Mouse (Mus musculus) stomach, embryonic 14.5 days (tissue): ENCODE measurements around the gene Frem2. TPM values are rescaled to one million over a fixed set of nuclear protein-coding genes. Genes with fewer than 3 reads are reported as not detected.

Experiments used
- ATAC-seq: fragments of 200-750 bp; cut with Nextera tagmentation; 2 replicates; pipeline ENCODE4 v1.8.0; 2017; ENCODE audit warnings: low read depth, moderate TSS enrichment; ENCODE audit not compliant: insufficient number of reproducible peaks, insufficient read depth, low FRiP score
- H3K27ac ChIP-seq: fragments of 300-500 bp; sonication (generic); 2 replicates; pipeline ENCODE4 v1.5.1; 2014; ENCODE audit warnings: mild to moderate bottlenecking, low read length, moderate library complexity, mixed read lengths
- H3K27me3 ChIP-seq: fragments of 300-500 bp; sonication (generic); 2 replicates; pipeline ENCODE4 v1.6.1; 2014; ENCODE audit warnings: low read length, control low read depth, mixed read lengths; ENCODE audit not compliant: control insufficient read depth, insufficient read depth
- H3K36me3 ChIP-seq: fragments of 300-500 bp; sonication (generic); 2 replicates; pipeline ENCODE4 v1.6.1; 2014; ENCODE audit warnings: mild to moderate bottlenecking, control low read depth, low read length, moderate library complexity, mixed read lengths; ENCODE audit not compliant: control insufficient read depth, insufficient read depth
- H3K4me1 ChIP-seq: fragments of 300-500 bp; sonication (generic); 2 replicates; pipeline ENCODE4 v1.6.1; 2014; ENCODE audit warnings: low read length, control low read depth, mixed read lengths; ENCODE audit not compliant: control insufficient read depth, insufficient read depth
- H3K4me2 ChIP-seq: fragments of 300-500 bp; sonication (generic); replicated peaks from 2 replicates; pipeline ENCODE4 v1.6.1; 2014; ENCODE audit warnings: low read depth, low read length, control low read depth
- H3K4me3 ChIP-seq: fragments of 300-500 bp; sonication (generic); 2 replicates; pipeline ENCODE4 v1.5.1; 2014; ENCODE audit warnings: low read depth, low read length, control low read depth
- H3K9ac ChIP-seq: fragments of 300-500 bp; sonication (generic); replicated peaks from 2 replicates; pipeline ENCODE4 v1.6.1; 2014; ENCODE audit warnings: low read depth, mild to moderate bottlenecking, control low read depth, low read length, moderate library complexity, mixed read lengths
- H3K9me3 ChIP-seq: fragments of 300-500 bp; sonication (generic); 2 replicates; pipeline ENCODE4 v1.6.1; 2016; ENCODE audit warnings: low read depth, low read length, control low read depth; ENCODE audit not compliant: control insufficient read depth
- WGBS: fragments of 180-500 bp; shearing (Covaris S2); extraction: QIAGEN DNeasy Blood & Tissue Kit; methylation state at CpG from one replicate; pipeline ENCODE4 v1.1.7; 2014; 5-methylcytosine and 5-hydroxymethylcytosine counted together
- polyA plus RNA-seq: library from polyadenylated mRNA; unstranded; fragments of >200 nt; fragmentation: Nextera tagmentation; extraction: Ambion mirVana; gene quantifications from 2 replicates; pipeline ENCODE4 v1.2.1, GENCODE M21; 2014

Frem2 gene
- 24.4 and 24.8 TPM in 2 replicates for polyA plus RNA-seq

DNA sequence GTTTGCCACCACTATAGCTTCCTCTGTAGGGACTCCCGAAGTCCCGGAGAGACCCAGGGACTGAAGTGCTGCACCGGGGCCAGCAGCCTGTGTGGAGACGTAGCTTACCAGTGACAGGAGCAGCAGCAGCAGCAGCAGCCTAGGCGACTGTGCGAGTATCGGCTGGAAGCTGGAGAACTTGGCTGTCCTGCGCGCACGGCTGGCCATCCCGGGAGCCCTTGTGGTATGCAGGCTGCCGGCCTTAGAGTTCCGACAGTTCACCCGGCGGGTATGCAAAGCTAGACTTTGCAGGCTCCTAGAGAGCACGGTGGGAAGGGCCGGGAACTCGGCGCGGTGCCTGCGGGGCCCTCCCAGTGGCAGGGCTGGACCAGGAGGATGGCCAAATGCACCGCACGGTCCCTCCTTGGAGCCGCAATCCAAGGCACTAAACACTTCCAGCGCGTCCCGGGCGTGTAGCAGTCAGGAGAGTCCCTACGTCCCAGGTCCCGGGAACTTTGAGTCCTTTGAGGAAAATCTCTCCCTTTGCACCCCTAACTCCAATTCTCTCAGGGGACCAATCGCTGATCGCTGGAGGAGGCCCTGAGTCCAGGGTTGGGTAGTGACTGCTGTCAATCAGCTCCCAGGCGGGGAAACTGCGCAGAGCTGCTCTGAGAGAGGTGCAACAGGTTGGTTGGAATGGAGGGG, at the start of gene Frem2:
Frem2 (minus strand) TSS at position 478 of the 684 bp plus-strand sequence.
- Histone ChIP-seq H3K4me3 (peak within 1 kb of the TSS; percentile 59), H3K27me3 (no peaks in the 10 kb centered on the region), H3K9me3 (peaks cover 25% of the 10 kb centered on the region), H3K4me2 (peak within 1 kb of the TSS; percentile 93), H3K36me3 (peaks cover 27% of the 10 kb centered on the region), H3K9ac (peak within 1 kb of the TSS; percentile 45), H3K4me1 (peaks cover 9% of the 10 kb centered on the region), H3K27ac (peak within 1 kb of the TSS; percentile 74; the same call in 1 of the 2 replicates)
- WGBS, result under 1% methylated on average over 34 of the region's 34 CpGs
- peak; percentile 95 for ATAC-seq

DNA sequence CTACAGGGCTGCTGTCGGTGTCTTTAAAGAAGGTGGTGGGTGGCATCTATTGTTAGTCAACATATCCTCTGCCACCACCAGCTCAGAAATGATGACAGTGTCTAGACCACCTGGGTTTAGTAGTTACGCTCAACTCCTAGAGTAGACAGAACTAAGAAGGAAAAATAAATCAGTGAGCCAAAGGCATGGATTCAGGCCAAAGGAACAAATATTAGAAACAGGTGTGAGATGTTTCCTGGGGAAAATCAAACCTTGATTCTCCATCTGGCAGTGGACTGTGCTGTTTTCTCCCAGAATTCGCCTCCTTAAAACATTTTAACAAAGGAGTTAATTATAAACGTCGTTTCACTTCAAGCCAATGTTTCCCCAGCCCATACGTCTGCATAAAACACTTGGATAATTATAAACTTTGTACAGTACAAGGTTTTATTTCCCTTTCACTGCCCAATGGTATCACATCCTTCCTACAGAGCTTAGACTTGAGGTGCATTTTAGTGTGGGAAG, 48.9 kb upstream of the Frem2 start:
- WGBS, result 49% methylated on average over 6 of the region's 6 CpGs
- no peak for ATAC-seq
- no peak overlapping the region for H3K4me2 ChIP-seq

DNA sequence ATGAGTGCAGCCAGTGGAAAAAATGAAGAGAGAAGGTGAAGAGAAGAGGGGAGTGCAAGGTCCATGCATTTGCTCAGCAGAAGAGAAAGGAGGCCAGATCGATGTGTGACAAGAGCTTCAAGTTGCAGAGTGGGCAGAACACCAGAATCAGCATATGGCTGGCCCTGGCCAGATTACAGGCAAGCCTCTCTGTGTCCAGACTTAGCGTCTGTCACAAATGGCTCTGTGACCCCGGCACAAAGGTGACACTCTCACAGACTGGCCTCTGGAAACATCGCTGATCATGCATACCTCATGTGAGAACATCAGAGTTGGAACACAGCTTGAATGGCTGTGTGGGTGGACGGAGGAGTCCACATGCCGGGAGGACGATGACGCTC, 46.0 kb upstream of the Frem2 start:
- H3K4me2 ChIP-seq, result no peak overlapping the region
- 74% methylated on average over 8 of the region's 8 CpGs for WGBS
- H3K36me3 ChIP-seq, result no peaks in the 10 kb centered on the region
- H3K4me1 ChIP-seq, result peaks cover 6% of the 10 kb centered on the region
- H3K4me3 ChIP-seq, result no peak overlapping the region
- H3K9ac ChIP-seq, result no peak overlapping the region
- H3K27me3 ChIP-seq, result no peaks in the 10 kb centered on the region
- no peak for ATAC-seq
- H3K9me3 ChIP-seq, result no peaks in the 10 kb centered on the region
- no peak overlapping the region for H3K27ac ChIP-seq

More for the DNA sequence above, 48.9 kb upstream of the Frem2 start:
- Histone ChIP-seq H3K9me3 (no peaks in the 10 kb centered on the region), H3K9ac (no peak overlapping the region), H3K4me3 (no peak overlapping the region), H3K27ac (no peak overlapping the region), H3K4me1 (peaks cover 6% of the 10 kb centered on the region), H3K27me3 (no peaks in the 10 kb centered on the region), H3K36me3 (no peaks in the 10 kb centered on the region)

DNA sequence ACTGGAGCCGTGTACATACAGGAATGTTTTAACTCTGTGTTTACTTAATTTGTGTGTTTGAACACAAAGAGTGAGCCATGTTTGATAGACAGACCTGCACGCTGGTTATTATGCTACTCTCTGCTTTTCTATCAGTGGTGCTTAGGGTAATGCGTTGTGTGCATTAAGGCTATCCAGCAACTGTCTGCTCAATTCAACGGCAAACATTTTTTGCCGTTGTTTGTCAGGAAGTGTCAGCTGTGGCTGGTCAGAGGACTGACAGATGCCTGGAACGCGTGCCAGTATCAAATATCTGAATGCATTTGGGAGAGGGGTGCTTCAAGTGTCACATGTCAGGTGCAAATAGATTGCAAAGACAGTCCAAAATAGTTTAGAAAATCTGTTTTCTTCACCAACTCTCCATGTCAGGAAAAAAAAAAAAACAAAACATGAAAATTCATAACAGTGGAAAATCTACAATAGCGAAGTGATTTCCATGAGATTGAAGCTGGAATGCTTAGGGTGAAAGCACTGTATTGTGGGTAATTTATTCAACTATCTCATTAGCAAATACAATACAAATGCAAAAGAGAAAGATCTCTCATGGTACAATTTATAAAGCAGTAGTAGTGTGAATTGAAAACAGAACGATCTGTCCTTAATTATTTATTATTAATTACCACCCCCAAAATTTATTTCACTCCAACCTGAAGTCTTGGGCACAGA, 45.4 kb upstream of the Frem2 start:
- 0 out of 2 replicates have a peak overlapping the region, but pooled peaks have one; percentile 17 for H3K4me2 ChIP-seq
- no peak overlapping the region for H3K9ac ChIP-seq
- ATAC-seq, result no peak
- peaks cover 6% of the 10 kb centered on the region for H3K4me1 ChIP-seq
- 35% methylated on average over 9 of the region's 9 CpGs for WGBS
- no peak overlapping the region for H3K27ac ChIP-seq
- no peaks in the 10 kb centered on the region for H3K9me3 ChIP-seq
- no peak overlapping the region for H3K4me3 ChIP-seq
- H3K36me3 ChIP-seq, result no peaks in the 10 kb centered on the region
- no peaks in the 10 kb centered on the region for H3K27me3 ChIP-seq

DNA sequence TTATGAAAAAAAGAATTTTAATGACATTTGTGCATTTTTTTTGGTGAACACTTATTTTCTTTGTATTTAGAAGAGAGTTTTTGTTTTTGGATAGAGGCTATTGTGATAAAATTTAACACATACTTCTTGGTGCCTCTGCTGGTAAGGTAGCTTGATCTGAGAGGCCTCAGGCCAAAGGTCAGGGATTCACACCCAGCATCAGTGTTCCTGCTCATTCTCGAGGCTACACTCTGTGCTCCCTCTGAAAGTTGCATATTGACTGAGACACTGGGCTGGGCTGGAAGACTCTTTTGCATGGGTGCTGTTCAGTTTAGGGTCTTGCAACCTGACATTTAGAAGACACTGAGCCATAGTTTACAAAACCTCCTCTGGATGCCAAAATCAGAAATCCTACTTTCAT, 44.8 kb upstream of the Frem2 start:
- H3K4me2 ChIP-seq, result 0 out of 2 replicates have a peak overlapping the region, but pooled peaks have one; percentile 17
- no peak overlapping the region for H3K9ac ChIP-seq
- H3K27me3 ChIP-seq, result no peaks in the 10 kb centered on the region
- no peaks in the 10 kb centered on the region for H3K36me3 ChIP-seq
- no peak for ATAC-seq
- H3K27ac ChIP-seq, result no peak overlapping the region
- H3K4me3 ChIP-seq, result no peak overlapping the region
- no peaks in the 10 kb centered on the region for H3K9me3 ChIP-seq
- peaks cover 6% of the 10 kb centered on the region for H3K4me1 ChIP-seq
- 45% methylated on average over 1 of the region's 1 CpGs for WGBS

DNA sequence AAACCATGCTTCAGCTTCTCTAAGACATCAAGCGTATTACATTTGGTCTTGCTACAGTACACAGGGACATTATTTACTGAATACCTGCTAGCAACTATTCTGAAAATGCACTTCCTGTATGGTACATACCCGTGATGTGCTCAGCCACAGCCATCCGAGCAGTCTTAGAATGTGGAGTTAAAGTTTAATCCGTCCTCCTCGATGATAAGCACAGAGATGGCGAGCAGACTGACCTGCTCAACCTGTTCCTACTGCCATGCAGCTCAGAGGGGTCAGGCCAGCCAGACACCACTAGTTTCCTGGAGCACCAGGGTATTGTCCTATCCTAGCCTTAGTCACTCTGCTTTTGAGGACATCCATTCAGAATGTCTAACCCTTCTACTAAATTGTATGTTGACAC, 30.6 kb upstream of the Frem2 start:
- WGBS, result 61% methylated on average over 6 of the region's 6 CpGs
- Histone ChIP-seq H3K4me2 (no peak overlapping the region), H3K4me3 (no peak overlapping the region), H3K9me3 (no peaks in the 10 kb centered on the region), H3K27ac (no peak overlapping the region), H3K27me3 (no peaks in the 10 kb centered on the region), H3K4me1 (no peaks in the 10 kb centered on the region), H3K36me3 (no peaks in the 10 kb centered on the region), H3K9ac (no peak overlapping the region)
- ATAC-seq, result peak; percentile 92

DNA sequence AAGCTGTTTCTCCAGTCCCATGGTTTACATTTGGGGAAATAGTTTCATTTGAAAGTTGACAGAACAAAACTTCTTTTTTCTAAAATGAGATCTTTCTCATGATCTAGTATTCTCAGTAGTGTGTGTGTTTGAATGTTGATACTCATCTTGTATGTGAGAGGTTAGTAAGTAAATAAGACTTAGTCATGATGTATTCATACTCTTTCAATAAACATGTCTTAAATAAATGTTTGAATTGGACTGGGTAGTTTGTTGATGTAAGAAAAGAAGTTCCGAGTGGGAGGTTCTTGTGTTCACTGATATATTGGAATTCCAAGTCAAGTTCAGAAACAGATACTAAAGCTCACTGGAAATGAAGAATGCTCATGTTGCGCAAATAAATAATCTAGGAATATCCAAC, 25.1 kb upstream of the Frem2 start:
- no peak for ATAC-seq

DNA sequence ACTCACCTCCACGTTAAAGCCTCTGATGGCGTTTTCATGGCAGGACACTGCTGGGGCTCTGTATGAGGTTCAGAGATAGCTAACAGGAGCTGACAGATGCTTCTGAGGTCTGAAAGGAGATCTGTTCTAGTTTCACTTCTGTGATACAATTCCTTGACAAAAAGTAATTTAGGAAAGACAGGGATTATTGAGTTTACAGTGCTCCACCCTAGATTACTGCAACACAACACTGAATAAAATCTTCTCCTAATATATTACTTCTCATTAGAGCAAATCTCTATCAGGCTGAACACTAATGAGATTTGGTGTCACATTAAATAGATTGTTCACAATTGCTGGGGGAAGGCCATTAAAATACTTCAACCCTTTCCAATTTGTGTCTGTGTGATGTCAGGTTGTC, 23.7 kb upstream of the Frem2 start:
- H3K9ac ChIP-seq, result no peak overlapping the region
- H3K9me3 ChIP-seq, result no peaks in the 10 kb centered on the region
- no peak overlapping the region for H3K27ac ChIP-seq
- H3K4me3 ChIP-seq, result no peak overlapping the region
- no peak overlapping the region for H3K4me2 ChIP-seq
- no peaks in the 10 kb centered on the region for H3K4me1 ChIP-seq
- no peaks in the 10 kb centered on the region for H3K27me3 ChIP-seq
- WGBS, result 42% methylated on average over 2 of the region's 2 CpGs
- no peak for ATAC-seq
- no peaks in the 10 kb centered on the region for H3K36me3 ChIP-seq

More for the DNA sequence above, 25.1 kb upstream of the Frem2 start:
- no peaks in the 10 kb centered on the region for H3K36me3 ChIP-seq
- H3K4me1 ChIP-seq, result no peaks in the 10 kb centered on the region
- H3K9ac ChIP-seq, result no peak overlapping the region
- H3K9me3 ChIP-seq, result no peaks in the 10 kb centered on the region
- H3K4me3 ChIP-seq, result no peak overlapping the region
- no peaks in the 10 kb centered on the region for H3K27me3 ChIP-seq
- 48% methylated on average over 2 of the region's 2 CpGs for WGBS
- H3K4me2 ChIP-seq, result no peak overlapping the region
- H3K27ac ChIP-seq, result no peak overlapping the region
